Mouse (Mus musculus) liver, postnatal 0 days (tissue): Measurements from ENCODE around the gene Spesp1. TPM values are rescaled to one million over a fixed set of nuclear protein-coding genes. Genes with fewer than 3 reads are reported as not detected.

Experiments
- ATAC-seq: fragments of 200-750 bp; cut with Nextera tagmentation; 2 replicates; pipeline ENCODE4 v1.8.0; 2017; ENCODE audit warnings: mild to moderate bottlenecking, moderate library complexity
- DNase-seq: peaks from one replicate; pipeline ENCODE4 v3.0.0-alpha.2; 2016
- H3K27ac ChIP-seq: fragments of 300-500 bp; sonication (generic); 2 replicates; pipeline ENCODE4 v1.5.1; 2014; ENCODE audit warnings: antibody characterized with exemption, moderate library complexity, mild to moderate bottlenecking, low read depth
- H3K27me3 ChIP-seq: fragments of 300-500 bp; sonication (generic); 2 replicates; pipeline ENCODE4 v1.6.1; 2014; ENCODE audit warnings: low read length, control low read depth, mixed read lengths; ENCODE audit not compliant: insufficient read depth
- H3K36me3 ChIP-seq: fragments of 300-500 bp; sonication (generic); replicated peaks from 2 replicates; pipeline ENCODE4 v1.6.1; 2014; ENCODE audit warnings: mild to moderate bottlenecking, control low read depth, low read length, moderate library complexity, mixed read lengths; ENCODE audit not compliant: insufficient read depth
- H3K4me1 ChIP-seq: fragments of 300-500 bp; sonication (generic); 2 replicates; pipeline ENCODE4 v1.6.1; 2014; ENCODE audit warnings: antibody characterized with exemption, mild to moderate bottlenecking, control low read depth; ENCODE audit not compliant: insufficient read depth
- H3K4me2 ChIP-seq: fragments of 300-500 bp; sonication (generic); 2 replicates; pipeline ENCODE4 v1.6.1; 2014; ENCODE audit warnings: low read depth, mild to moderate bottlenecking, low read length, moderate library complexity, mixed read lengths
- H3K4me3 ChIP-seq: fragments of 300-500 bp; sonication (generic); 2 replicates; pipeline ENCODE4 v1.5.1; 2014; ENCODE audit warnings: low read depth, low read length
- H3K9ac ChIP-seq: fragments of 300-500 bp; sonication (generic); replicated peaks from 2 replicates; pipeline ENCODE4 v1.6.1; 2014; ENCODE audit warnings: mild to moderate bottlenecking, moderate library complexity
- H3K9me3 ChIP-seq: fragments of 300-500 bp; sonication (generic); 2 replicates; pipeline ENCODE4 v1.6.1; 2016; ENCODE audit warnings: mild to moderate bottlenecking, control low read depth, low read length, mixed read lengths
- CTCF ChIP-seq: sonication (generic); IDR thresholded peaks from 2 replicates; pipeline ENCODE4 v1.5.1; 2016; ENCODE audit warnings: antibody characterized with exemption, low read depth
- EP300 ChIP-seq: IDR thresholded peaks from 2 replicates; pipeline ENCODE4 v1.6.1; 2016; ENCODE audit warnings: antibody characterized with exemption, low read depth, mild to moderate bottlenecking
- WGBS: fragments of 180-500 bp; shearing (Covaris S2); extraction: QIAGEN DNeasy Blood & Tissue Kit; methylation state at CpG from one replicate; pipeline ENCODE4 v1.1.7; 2014; ENCODE audit not compliant: insufficient replicate concordance; 5-methylcytosine and 5-hydroxymethylcytosine counted together
- polyA plus RNA-seq: library from polyadenylated mRNA; unstranded; fragments of >200 nt; fragmentation: Nextera tagmentation; extraction: Ambion mirVana; gene quantifications from 2 replicates; pipeline ENCODE4 v1.2.1, GENCODE M21; 2015

The Spesp1 gene
- polyA plus RNA-seq = not detected in 2 replicates

- Histone ChIP-seq H3K4me3 (no peak within 1 kb of the TSS), H3K36me3 (no peaks in the 10 kb centered on the region), H3K27ac (no peak within 1 kb of the TSS), H3K27me3 (no peaks in the 10 kb centered on the region), H3K4me1 (no peaks in the 10 kb centered on the region), H3K9ac (no peak within 1 kb of the TSS), H3K4me2 (no peak within 1 kb of the TSS), H3K9me3 (no peaks in the 10 kb centered on the region)
- TF ChIP-seq CTCF (no peak), EP300 (no peak)
- no peak for ATAC-seq
- no peak for DNase-seq
- WGBS = 82% methylated on average over 27 of the region's 27 CpGs
Observed at GRCm38 (mm10) chr9:62281991-62282390, at the start of gene Spesp1. TSS of gene Spesp1 (minus strand) at chr9:62282208.

- DNase-seq (no peak), ATAC-seq (no peak)
- Histone ChIP-seq H3K27ac (no peak overlapping the region), H3K9ac (no peak overlapping the region), H3K27me3 (no peaks in the 10 kb centered on the region), H3K4me2 (no peak overlapping the region), H3K36me3 (no peaks in the 10 kb centered on the region), H3K4me1 (no peaks in the 10 kb centered on the region), H3K4me3 (no peak overlapping the region), H3K9me3 (no peaks in the 10 kb centered on the region)
- WGBS = 73% methylated on average over 3 of the region's 3 CpGs
- TF ChIP-seq CTCF (peak; percentile 34; the same call in 1 of the 2 replicates), EP300 (no peak)
Observed at GRCm38 (mm10) chr9:62325965-62326364, 44.0 kb upstream of the Spesp1 start.

GRCm38 (mm10) chr9:62323816-62324215 is 41.8 kb upstream of the Spesp1 start:
- no peak overlapping the region for H3K27ac ChIP-seq
- H3K4me2 ChIP-seq = no peak overlapping the region
- H3K9me3 ChIP-seq = no peaks in the 10 kb centered on the region
- no peaks in the 10 kb centered on the region for H3K36me3 ChIP-seq
- H3K4me1 ChIP-seq = no peaks in the 10 kb centered on the region
- no peak overlapping the region for H3K9ac ChIP-seq
- DNase-seq (no peak), ATAC-seq (no peak)
- TF ChIP-seq EP300 (no peak), CTCF (no peak)
- H3K27me3 ChIP-seq = no peaks in the 10 kb centered on the region
- WGBS = 36% methylated on average over 1 of the region's 1 CpGs
- no peak overlapping the region for H3K4me3 ChIP-seq

GRCm38 (mm10) chr9:62318729-62319128 is 36.7 kb upstream of the Spesp1 start:
- WGBS = 57% methylated on average over 4 of the region's 4 CpGs
- H3K9ac ChIP-seq = no peak overlapping the region
- H3K4me3 ChIP-seq = no peak overlapping the region
- H3K4me1 ChIP-seq = no peaks in the 10 kb centered on the region
- ATAC-seq = no peak
- H3K9me3 ChIP-seq = no peaks in the 10 kb centered on the region
- H3K36me3 ChIP-seq = no peaks in the 10 kb centered on the region
- H3K27me3 ChIP-seq = no peaks in the 10 kb centered on the region
- H3K27ac ChIP-seq = no peak overlapping the region
- TF ChIP-seq CTCF (0 out of 2 replicates have a peak, but pooled peaks have one; percentile 24), EP300 (no peak)
- DNase-seq = no peak
- H3K4me2 ChIP-seq = no peak overlapping the region

- no peak for ATAC-seq
- H3K9ac ChIP-seq = no peak overlapping the region
- no peaks in the 10 kb centered on the region for H3K27me3 ChIP-seq
- no peak overlapping the region for H3K27ac ChIP-seq
- H3K4me1 ChIP-seq = no peaks in the 10 kb centered on the region
- DNase-seq = no peak
- H3K9me3 ChIP-seq = no peaks in the 10 kb centered on the region
- no peak overlapping the region for H3K4me2 ChIP-seq
- TF ChIP-seq CTCF (no peak), EP300 (no peak)
- WGBS = 81% methylated on average over 6 of the region's 6 CpGs
- H3K36me3 ChIP-seq = no peaks in the 10 kb centered on the region
- H3K4me3 ChIP-seq = no peak overlapping the region
Observed at GRCm38 (mm10) chr9:62315556-62315955, 33.5 kb upstream of the Spesp1 start.

GRCm38 (mm10) chr9:62296891-62297290 is 14.9 kb upstream of the Spesp1 start:
- TF ChIP-seq CTCF (no peak), EP300 (no peak)
- DNase-seq = no peak

More at GRCm38 (mm10) chr9:62296891-62297290, 14.9 kb upstream of the Spesp1 start:
- ATAC-seq = no peak
- Histone ChIP-seq H3K4me1 (no peaks in the 10 kb centered on the region), H3K9me3 (no peaks in the 10 kb centered on the region), H3K36me3 (no peaks in the 10 kb centered on the region), H3K9ac (no peak overlapping the region), H3K4me3 (no peak overlapping the region), H3K4me2 (no peak overlapping the region), H3K27me3 (no peaks in the 10 kb centered on the region), H3K27ac (no peak overlapping the region)
- 80% methylated on average over 1 of the region's 1 CpGs for WGBS
